In the genomic region with DNA sequence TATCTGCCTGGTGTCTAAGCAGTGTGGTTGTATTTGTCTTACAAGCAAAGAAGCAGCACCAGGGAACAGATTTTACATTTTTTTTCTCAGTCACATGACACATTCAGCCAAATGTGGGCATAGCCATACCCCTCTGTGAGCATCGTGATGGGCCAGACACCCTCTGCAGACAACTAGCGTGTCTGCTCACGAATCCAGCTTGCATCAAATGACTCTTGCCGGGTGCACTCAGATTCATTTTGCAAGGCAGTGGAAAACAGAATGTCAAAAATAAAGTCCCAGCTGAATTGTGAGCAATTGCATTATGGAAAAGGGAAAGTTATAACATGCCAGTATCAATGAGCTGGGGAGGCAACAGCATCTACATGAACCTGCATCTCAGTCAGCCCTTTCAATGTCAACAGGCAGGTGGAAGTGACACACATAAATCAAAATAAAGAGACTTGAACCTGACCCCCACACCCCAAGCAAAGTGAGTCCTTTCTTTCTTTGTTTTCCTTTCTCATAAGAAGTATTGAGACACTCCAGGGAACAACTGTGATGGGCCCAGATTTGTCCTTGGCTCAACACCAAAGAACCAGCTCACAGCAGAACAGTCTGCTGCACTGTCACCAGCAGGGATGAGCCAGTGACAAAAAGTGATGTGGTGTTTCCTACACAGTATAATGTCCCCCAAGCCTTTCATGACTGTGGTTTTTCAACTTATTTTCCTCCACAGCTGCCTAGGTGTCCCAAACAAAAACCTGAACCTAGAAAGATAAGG, we compare ENCODE assay signal across 20 mouse cellular contexts.
DNase-seq lines count a peak whose midpoint lies in the region; ATAC-seq and TF ChIP-seq lines count a peak whose summit lies in the region.
"Had no signal": no experiment of that assay in that cellular context is flagged by ENCODE, and none has a peak within 500 bp of the region (broad histone marks: within the 10 kb centered on the region; RNA-seq: fewer than 3 reads in every experiment).

No protein-coding gene starts in this region.

- DNase-seq in forebrain, postnatal 0 days: peak; percentile 45
- no peak for DNase-seq in forebrain, embryonic 11.5 days (ENCODE audit: low spot score)
- DNase-seq in layer of hippocampus, adult 11-12 months (ENCODE audit: low spot score): peak; percentile 53
- DNase-seq in left cerebral cortex, adult 18-20 months (ENCODE audit: low spot score in 2 of 2): peak; percentile 35 to 46
- DNase-seq in right cerebral cortex, postnatal 36 days (ENCODE audit: low spot score in 2 of 2): peak; percentile 21 to 23
- no peak for DNase-seq in kidney, postnatal 14 days
- DNase-seq in natural killer cell, adult 2 months (ENCODE audit: low spot score in 2 of 2): no peak
- DNase-seq: adrenal gland, postnatal 14 days; B cell, adult 2 months; cerebellum, postnatal 36 days; gastrocnemius, adult 2 months; heart, postnatal 14 days; spleen, adult 18-20 months; thymus, postnatal 36 days had no signal

- no peaks in the 10 kb centered on the region for H3K4me1 ChIP-seq in forebrain, postnatal 0 days (ENCODE audit: insufficient read depth)
- H3K4me1 ChIP-seq in forebrain, embryonic 11.5 days (replicated peaks; ENCODE audit: control insufficient read depth, insufficient read depth, low read length): no peaks in the 10 kb centered on the region
- H3K4me1 ChIP-seq: embryonic facial prominence, embryonic 13.5 days; forebrain, embryonic 10.5 days; kidney, embryonic 15.5 days; limb, embryonic 10.5 days; liver, embryonic 15.5 days had no signal

- 59% methylated on average over 4 of the region's 4 CpGs for WGBS in forebrain, postnatal 0 days
- 95% methylated on average over 4 of the region's 4 CpGs for WGBS in forebrain, embryonic 11.5 days

- no peak overlapping the region for H3K27ac ChIP-seq in forebrain, postnatal 0 days (ENCODE audit: low read depth, low read length)
- no peak overlapping the region for H3K27ac ChIP-seq in forebrain, embryonic 11.5 days (ENCODE audit: low read depth, low read length)
- H3K27ac ChIP-seq: embryonic facial prominence, embryonic 13.5 days; forebrain, embryonic 10.5 days; gastrocnemius, adult 2 months; hindbrain, postnatal 0 days; kidney, embryonic 15.5 days; limb, embryonic 10.5 days; liver, embryonic 15.5 days had no signal

- no peak overlapping the region for H3K4me3 ChIP-seq in forebrain, postnatal 0 days (ENCODE audit: low read depth, low read length)
- no peak overlapping the region for H3K4me3 ChIP-seq in forebrain, embryonic 11.5 days (ENCODE audit: low read depth, low read length)
- H3K4me3 ChIP-seq: embryonic facial prominence, embryonic 13.5 days; forebrain, embryonic 10.5 days; gastrocnemius, adult 2 months; kidney, embryonic 15.5 days; limb, embryonic 10.5 days; liver, embryonic 15.5 days had no signal

- H3K4me2 ChIP-seq in forebrain, postnatal 0 days (ENCODE audit: low read depth): no peak overlapping the region
- H3K4me2 ChIP-seq in forebrain, embryonic 11.5 days (ENCODE audit: low read depth, low read length, severe bottlenecking): no peak overlapping the region
- H3K4me2 ChIP-seq: embryonic facial prominence, embryonic 13.5 days; kidney, embryonic 15.5 days; liver, embryonic 15.5 days had no signal

- ATAC-seq in forebrain, postnatal 0 days: peak; percentile 90
- no peak for ATAC-seq in forebrain, embryonic 11.5 days (replicated peaks; ENCODE audit: low FRiP score)
- ATAC-seq: hindbrain, postnatal 0 days had no signal

- H3K36me3 ChIP-seq in forebrain, postnatal 0 days (ENCODE audit: insufficient read depth): no peaks in the 10 kb centered on the region
- H3K36me3 ChIP-seq in forebrain, embryonic 11.5 days (ENCODE audit: control insufficient read depth, insufficient read depth, low read length): no peaks in the 10 kb centered on the region
- H3K36me3 ChIP-seq: embryonic facial prominence, embryonic 13.5 days; forebrain, embryonic 10.5 days; kidney, embryonic 15.5 days; limb, embryonic 10.5 days; liver, embryonic 15.5 days had no signal

- no peak for TF ChIP-seq CTCF in forebrain, postnatal 0 days (IDR thresholded peaks at IDR 0.05; ENCODE audit: low read depth)

- no peaks in the 10 kb centered on the region for H3K9me3 ChIP-seq in forebrain, postnatal 0 days (ENCODE audit: low read length)
- no peaks in the 10 kb centered on the region for H3K9me3 ChIP-seq in forebrain, embryonic 11.5 days (ENCODE audit: control insufficient read depth, low read length)
- H3K9me3 ChIP-seq: embryonic facial prominence, embryonic 13.5 days; forebrain, embryonic 10.5 days; kidney, embryonic 15.5 days; limb, embryonic 10.5 days; liver, embryonic 15.5 days had no signal

- no peaks in the 10 kb centered on the region for H3K27me3 ChIP-seq in forebrain, postnatal 0 days (ENCODE audit: insufficient read depth, low read length)
- no peaks in the 10 kb centered on the region for H3K27me3 ChIP-seq in forebrain, embryonic 11.5 days (ENCODE audit: control insufficient read depth, insufficient read depth, low read length)
- H3K27me3 ChIP-seq: embryonic facial prominence, embryonic 13.5 days; kidney, embryonic 15.5 days; liver, embryonic 15.5 days had no signal

- no peak overlapping the region for H3K9ac ChIP-seq in forebrain, postnatal 0 days
- no peak overlapping the region for H3K9ac ChIP-seq in forebrain, embryonic 11.5 days (ENCODE audit: low read length)
- H3K9ac ChIP-seq: embryonic facial prominence, embryonic 13.5 days; kidney, embryonic 15.5 days; liver, embryonic 15.5 days had no signal

Comparison
In these comparisons a context has a peak if more than half of its experiments do, and no peak if none do; other contexts are left out.
1. DNase-seq: peak in forebrain, postnatal 0 days (single experiment), layer of hippocampus, adult 11-12 months (single experiment), left cerebral cortex, adult 18-20 months (2 of 2) and right cerebral cortex, postnatal 36 days (2 of 2); none in forebrain, embryonic 11.5 days (single experiment), kidney, postnatal 14 days (single experiment) and natural killer cell, adult 2 months (0 of 2).